Mouse (Mus musculus): ENCODE data around the gene Gba. TPM values are rescaled to one million over a fixed set of nuclear protein-coding genes. Genes with fewer than 3 reads are reported as not detected.

Gba gene
- polyA plus RNA-seq, 1 experiment from 2014 or later, result 53.7 TPM

GRCm38 (mm10) chr3:89233562-89234110 lies 30.9 kb downstream of the Gba start:
- Histone ChIP-seq H3K36me3 (no peaks in the 10 kb centered on the region), H3K27me3 (replicated peaks) (no peaks in the 10 kb centered on the region), H3K4me2 (replicated peaks) (no peak overlapping the region), H3K4me1 (replicated peaks) (peaks cover 22% of the 10 kb centered on the region; the same call in 1 of the 2 replicates), H3K9me3 (no peaks in the 10 kb centered on the region), H3K4me3 (replicated peaks) (no peak overlapping the region), H3K9ac (no peak overlapping the region), H3K27ac (no peak overlapping the region)
- WGBS, result 63% methylated on average over 14 of the region's 14 CpGs
- ATAC-seq, result peak; percentile 62

- H3K9ac ChIP-seq, result no peak overlapping the region
- H3K4me1 ChIP-seq (replicated peaks), result peaks cover 18% of the 10 kb centered on the region; the same call in 1 of the 2 replicates
- H3K4me3 ChIP-seq (replicated peaks), result no peak overlapping the region
- 91% methylated on average over 10 of the region's 10 CpGs for WGBS
- H3K4me2 ChIP-seq (replicated peaks), result no peak overlapping the region
- H3K27me3 ChIP-seq (replicated peaks), result no peaks in the 10 kb centered on the region
- no peak overlapping the region for H3K27ac ChIP-seq
- no peak for ATAC-seq
- H3K9me3 ChIP-seq, result no peaks in the 10 kb centered on the region
- H3K36me3 ChIP-seq, result no peaks in the 10 kb centered on the region
These were observed 33.8 kb downstream of the Gba start for GRCm38 (mm10) chr3:89236516-89236915.

- Histone ChIP-seq H3K27ac (no peak overlapping the region), H3K36me3 (no peaks in the 10 kb centered on the region), H3K9me3 (no peaks in the 10 kb centered on the region), H3K9ac (no peak overlapping the region), H3K4me3 (replicated peaks) (no peak overlapping the region), H3K27me3 (replicated peaks) (no peaks in the 10 kb centered on the region), H3K4me1 (replicated peaks) (peaks cover 17% of the 10 kb centered on the region; the same call in 1 of the 2 replicates), H3K4me2 (replicated peaks) (no peak overlapping the region)
- 92% methylated on average over 21 of the region's 21 CpGs for WGBS
- ATAC-seq, result no peak
These were observed 35.0 kb downstream of the Gba start for GRCm38 (mm10) chr3:89237682-89238081.

GRCm38 (mm10) chr3:89238494-89238893 lies 35.8 kb downstream of the Gba start:
- no peak overlapping the region for H3K4me3 ChIP-seq (replicated peaks)
- H3K27ac ChIP-seq, result no peak overlapping the region
- H3K4me1 ChIP-seq (replicated peaks), result peaks cover 12% of the 10 kb centered on the region
- WGBS, result 57% methylated on average over 12 of the region's 12 CpGs
- no peak overlapping the region for H3K9ac ChIP-seq
- H3K27me3 ChIP-seq (replicated peaks), result no peaks in the 10 kb centered on the region
- H3K9me3 ChIP-seq, result no peaks in the 10 kb centered on the region
- peak overlapping the region; percentile 32 for H3K4me2 ChIP-seq (replicated peaks)
- no peaks in the 10 kb centered on the region for H3K36me3 ChIP-seq
- ATAC-seq, result peak; percentile 75

- no peak overlapping the region for H3K27ac ChIP-seq
- no peak overlapping the region for H3K9ac ChIP-seq
- no peak for ATAC-seq
- H3K4me3 ChIP-seq (replicated peaks), result no peak overlapping the region
- 0 out of 2 replicates have a peak, but pooled peaks cover 6% of the 10 kb centered on the region for H3K27me3 ChIP-seq (replicated peaks)
- 69% methylated on average over 9 of the region's 9 CpGs for WGBS
- H3K4me2 ChIP-seq (replicated peaks), result no peak overlapping the region
- no peaks in the 10 kb centered on the region for H3K9me3 ChIP-seq
- H3K4me1 ChIP-seq (replicated peaks), result peaks cover 35% of the 10 kb centered on the region
- no peaks in the 10 kb centered on the region for H3K36me3 ChIP-seq
These were observed 39.7 kb downstream of the Gba start for GRCm38 (mm10) chr3:89242331-89242895.

GRCm38 (mm10) chr3:89243609-89244008 lies 40.9 kb downstream of the Gba start:
- peak; percentile 29 for ATAC-seq
- Histone ChIP-seq H3K9ac (no peak overlapping the region), H3K9me3 (no peaks in the 10 kb centered on the region), H3K27me3 (replicated peaks) (0 out of 2 replicates have a peak, but pooled peaks cover 6% of the 10 kb centered on the region), H3K4me3 (replicated peaks) (no peak overlapping the region), H3K4me1 (replicated peaks) (peaks cover 34% of the 10 kb centered on the region), H3K27ac (no peak overlapping the region), H3K4me2 (replicated peaks) (peak overlapping the region; percentile 83), H3K36me3 (0 out of 2 replicates have a peak, but pooled peaks cover 3% of the 10 kb centered on the region)
- WGBS, result 20% methylated on average over 14 of the region's 14 CpGs

GRCm38 (mm10) chr3:89244158-89244981 lies 41.6 kb downstream of the Gba start:
- Histone ChIP-seq H3K4me2 (replicated peaks) (peak overlapping the region; percentile 83), H3K27ac (no peak overlapping the region), H3K36me3 (0 out of 2 replicates have a peak, but pooled peaks cover 7% of the 10 kb centered on the region), H3K9ac (peak overlapping the region; percentile 20; the same call in 1 of the 2 replicates), H3K9me3 (no peaks in the 10 kb centered on the region), H3K4me1 (replicated peaks) (peaks cover 34% of the 10 kb centered on the region), H3K27me3 (replicated peaks) (0 out of 2 replicates have a peak, but pooled peaks cover 6% of the 10 kb centered on the region), H3K4me3 (replicated peaks) (peak overlapping the region; percentile 62)
- peak; percentile 21; the same call in 1 of the 2 replicates for ATAC-seq
- WGBS, result 23% methylated on average over 25 of the region's 25 CpGs

GRCm38 (mm10) chr3:89244982-89245687 lies 42.4 kb downstream of the Gba start:
- Histone ChIP-seq H3K27ac (no peak overlapping the region), H3K9ac (peak overlapping the region; percentile 20; the same call in 1 of the 2 replicates), H3K36me3 (0 out of 2 replicates have a peak, but pooled peaks cover 10% of the 10 kb centered on the region), H3K9me3 (no peaks in the 10 kb centered on the region), H3K4me2 (replicated peaks) (peak overlapping the region; percentile 83), H3K4me3 (replicated peaks) (peak overlapping the region; percentile 62), H3K4me1 (replicated peaks) (peaks cover 34% of the 10 kb centered on the region), H3K27me3 (replicated peaks) (0 out of 2 replicates have a peak, but pooled peaks cover 6% of the 10 kb centered on the region)
- under 1% methylated on average over 18 of the region's 26 CpGs for WGBS
- ATAC-seq, result peak; percentile 17; the same call in 1 of the 2 replicates

GRCm38 (mm10) chr3:89245688-89246171 lies 43.0 kb downstream of the Gba start, which contains the start of gene Krtcap2:
TSS of gene Krtcap2 (plus strand) at chr3:89245966.
- Histone ChIP-seq H3K9ac (peak within 1 kb of the TSS; percentile 79), H3K9me3 (no peaks in the 10 kb centered on the region), H3K27me3 (replicated peaks) (0 out of 2 replicates have a peak, but pooled peaks cover 6% of the 10 kb centered on the region), H3K36me3 (0 out of 2 replicates have a peak, but pooled peaks cover 10% of the 10 kb centered on the region), H3K4me1 (replicated peaks) (peaks cover 36% of the 10 kb centered on the region), H3K27ac (peak within 1 kb of the TSS; percentile 70), H3K4me3 (replicated peaks) (peak within 1 kb of the TSS; percentile 62), H3K4me2 (replicated peaks) (peak within 1 kb of the TSS; percentile 83)
- peak; percentile 29 for ATAC-seq
- 5% methylated on average over 20 of the region's 20 CpGs for WGBS

GRCm38 (mm10) chr3:89246261-89247100 lies 43.8 kb downstream of the Gba start, which contains the start of gene Trim46:
TSS of gene Trim46 (minus strand) at chr3:89246309.
- peaks cover 44% of the 10 kb centered on the region for H3K4me1 ChIP-seq (replicated peaks)
- peak within 1 kb of the TSS; percentile 79 for H3K9ac ChIP-seq

More at GRCm38 (mm10) chr3:89246261-89247100, 43.8 kb downstream of the Gba start, which contains the start of gene Trim46:
- peak within 1 kb of the TSS; percentile 83 for H3K4me2 ChIP-seq (replicated peaks)
- WGBS, result under 1% methylated on average over 42 of the region's 42 CpGs
- ATAC-seq, result peak; percentile 78
- H3K9me3 ChIP-seq, result no peaks in the 10 kb centered on the region
- 0 out of 2 replicates have a peak, but pooled peaks cover 6% of the 10 kb centered on the region for H3K27me3 ChIP-seq (replicated peaks)
- H3K36me3 ChIP-seq, result 0 out of 2 replicates have a peak, but pooled peaks cover 10% of the 10 kb centered on the region
- peak within 1 kb of the TSS; percentile 70 for H3K27ac ChIP-seq
- peak within 1 kb of the TSS; percentile 62 for H3K4me3 ChIP-seq (replicated peaks)

Measured in intestine, embryonic 15.5 days (tissue).